ENCODE assay signal across 8 mouse cellular contexts in genomic region chr13:21718381-21719080, GRCm38 (mm10). TPM values are rescaled to one million over a fixed set of nuclear protein-coding genes. Genes with fewer than 3 reads are reported as not detected.
DNase-seq lines count a peak whose midpoint lies in the region; ATAC-seq and TF ChIP-seq lines count a peak whose summit lies in the region.

No protein-coding gene starts in this region.

- no peaks in the 10 kb centered on the region for H3K4me1 ChIP-seq in ES-Bruce4 (ENCODE audit: control insufficient read depth, insufficient read depth, low read length)
- peaks cover 69% of the 10 kb centered on the region for H3K4me1 ChIP-seq in erythroblast, embryonic 14.5 days (ENCODE audit: control insufficient read depth)

- H3K27ac ChIP-seq in ES-Bruce4 (ENCODE audit: insufficient read depth, low read length): peak overlapping the region; percentile 98

- no peaks in the 10 kb centered on the region for H3K27me3 ChIP-seq in ES-Bruce4 (ENCODE audit: control insufficient read depth, insufficient read depth, low read length, poor library complexity, severe bottlenecking)
- no peaks in the 10 kb centered on the region for H3K27me3 ChIP-seq in erythroblast, embryonic 14.5 days (ENCODE audit: control insufficient read depth)

- H3K9ac ChIP-seq in ES-Bruce4 (ENCODE audit: low read depth, poor library complexity, severe bottlenecking): peak overlapping the region; percentile 98

- no peaks in the 10 kb centered on the region for H3K36me3 ChIP-seq in ES-Bruce4 (ENCODE audit: control insufficient read depth, insufficient read depth, low read length, poor library complexity, severe bottlenecking)
- no peaks in the 10 kb centered on the region; the same call in 1 of the 2 replicates for H3K36me3 ChIP-seq in erythroblast, embryonic 14.5 days (ENCODE audit: control insufficient read depth)

- no peak for TF ChIP-seq CTCF in ES-Bruce4 (IDR thresholded peaks at IDR 0.05; ENCODE audit: low read depth, low read length)

- TF ChIP-seq EP300 in ES-Bruce4 (IDR thresholded peaks at IDR 0.05; ENCODE audit: insufficient read depth, low read depth, low read length): no peak

- no peaks in the 10 kb centered on the region for H3K9me3 ChIP-seq in ES-Bruce4 (replicated peaks; ENCODE audit: control insufficient read depth, insufficient read depth, low read length, poor library complexity, severe bottlenecking)
- no peaks in the 10 kb centered on the region for H3K9me3 ChIP-seq in erythroblast, embryonic 14.5 days (ENCODE audit: control insufficient read depth, low read length)

- TF ChIP-seq POLR2A in ES-Bruce4 (IDR thresholded peaks at IDR 0.05; ENCODE audit: insufficient read depth, low read length): peak; percentile 80

- DNase-seq in 3134 (ENCODE audit: extremely low read depth, insufficient read length, low spot score) (peak; percentile 59), liver (peak; percentile 9)
- no peak for DNase-seq in right cerebral cortex, postnatal 36 days (ENCODE audit: low spot score in 2 of 2)
- DNase-seq in cerebellum, adult 11-12 months: no peak
- no peak for DNase-seq in kidney, adult 9 months

- peak overlapping the region; percentile 97 for H3K4me3 ChIP-seq in ES-Bruce4 (ENCODE audit: low read depth, low read length)
- peak overlapping the region; percentile 79 for H3K4me3 ChIP-seq in erythroblast, embryonic 14.5 days (replicated peaks)

- ATAC-seq in inflammation-experienced regulatory T-cells, adult 6 months: no peak

RNA-seq across cellular contexts. Expression of gene Hist1h3h, which starts 1.1 kb away (rescaled TPM):
- 25.3 and 31.8 TPM in 2 replicates for polyA plus RNA-seq in ES-Bruce4 (2011; ENCODE audit: insufficient read depth, insufficient read length, low read depth, missing spikeins)
- polyA plus RNA-seq in erythroblast, embryonic 14.5 days (2012): 27.8 and 67.4 TPM in 2 replicates
- polyA plus RNA-seq in inflammation-experienced regulatory T-cells, adult 6 months (2017; shearing (Covaris generic)): 1 to 10 TPM in 1 of 3 experiments, not detected in 2; 4.9 TPM

RNA-seq across cellular contexts. Expression of gene Hist1h2ai, which starts 2.3 kb away (rescaled TPM):
- polyA plus RNA-seq in ES-Bruce4 (2011; ENCODE audit: insufficient read depth, insufficient read length, low read depth, missing spikeins): 3.6 TPM in 1 of 2 replicates, not detected in the other
- 28.0 and 37.9 TPM in 2 replicates for polyA plus RNA-seq in erythroblast, embryonic 14.5 days (2012)
- polyA plus RNA-seq in inflammation-experienced regulatory T-cells, adult 6 months (2017; shearing (Covaris generic)): 10 to 100 TPM in 1 of 3 experiments, not detected in 2; 25.0 TPM

RNA-seq across cellular contexts. Expression of gene Hist1h2bl, which starts 2.6 kb away (rescaled TPM):
- 25.5 and 27.2 TPM in 2 replicates for polyA plus RNA-seq in ES-Bruce4 (2011; ENCODE audit: insufficient read depth, insufficient read length, low read depth, missing spikeins)
- 2.0 and 7.9 TPM in 2 replicates for polyA plus RNA-seq in erythroblast, embryonic 14.5 days (2012)
- not detected for polyA plus RNA-seq in inflammation-experienced regulatory T-cells, adult 6 months (2017; shearing (Covaris generic))

RNA-seq across cellular contexts. Expression of gene Hist1h2bm, which starts 3.3 kb away (rescaled TPM):
- 14.2 and 21.7 TPM in 2 replicates for polyA plus RNA-seq in ES-Bruce4 (2011; ENCODE audit: insufficient read depth, insufficient read length, low read depth, missing spikeins)
- polyA plus RNA-seq in erythroblast, embryonic 14.5 days (2012): 1.8 and 3.9 TPM in 2 replicates
- 1 to 10 TPM in 2 of 3 experiments, not detected in 1; 1.6 to 4.7 TPM for polyA plus RNA-seq in inflammation-experienced regulatory T-cells, adult 6 months (2017; shearing (Covaris generic))

RNA-seq across cellular contexts. Expression of gene Hist1h4j, which starts 16.3 kb away (rescaled TPM):
- polyA plus RNA-seq in ES-Bruce4 (2011; ENCODE audit: insufficient read depth, insufficient read length, low read depth, missing spikeins): 8.2 and 13.4 TPM in 2 replicates
- polyA plus RNA-seq in erythroblast, embryonic 14.5 days (2012): 1.3 and 2.7 TPM in 2 replicates
- polyA plus RNA-seq in inflammation-experienced regulatory T-cells, adult 6 months (2017; shearing (Covaris generic)): not detected

Comparison
In these comparisons a context has a peak if more than half of its experiments do, and no peak if none do; other contexts are left out.
1. DNase-seq: peak in 3134 (single experiment) and liver (single experiment); none in right cerebral cortex, postnatal 36 days (0 of 2), cerebellum, adult 11-12 months (single experiment) and kidney, adult 9 months (single experiment).